Mouse (Mus musculus) lung, postnatal 36 days (tissue): ENCODE data around the gene 1700003E16Rik.
A peak's percentile ranks its signal among the peaks of the same experiment; 100 is the strongest.

Source experiments
- DNase-seq: peaks from one replicate; pipeline ENCODE4 v3.0.0; 2022; ENCODE audit warnings: mixed read lengths

The 1700003E16Rik gene

DNA sequence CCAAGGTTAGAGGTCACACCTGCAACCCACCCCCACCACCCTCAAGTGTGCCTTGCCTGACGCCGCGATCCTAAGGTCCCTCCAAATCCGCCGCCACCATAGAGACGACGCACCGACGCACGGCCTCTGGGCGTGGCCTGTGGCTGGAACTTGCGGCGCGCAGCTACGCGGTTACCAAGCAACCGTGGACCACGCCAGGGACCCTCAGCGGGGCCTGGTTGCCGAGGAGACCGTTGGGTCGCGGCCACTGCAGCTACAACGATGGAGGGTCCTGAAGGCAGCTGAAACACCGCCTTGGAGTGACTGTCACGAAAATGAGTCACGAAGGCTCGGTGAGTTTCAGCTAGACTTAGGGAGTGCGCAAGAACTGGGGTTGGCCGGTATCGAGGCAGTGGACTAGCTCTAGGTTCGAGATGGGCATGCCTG is at the start of gene 1700003E16Rik, which contains the start of gene Wdr54:
Gene 1700003E16Rik (plus strand): TSS at position 146 of the 426 bp plus-strand sequence.
Gene Wdr54 (minus strand): TSS at position 139 of the 426 bp plus-strand sequence.
- peak; percentile 61 for DNase-seq

DNA sequence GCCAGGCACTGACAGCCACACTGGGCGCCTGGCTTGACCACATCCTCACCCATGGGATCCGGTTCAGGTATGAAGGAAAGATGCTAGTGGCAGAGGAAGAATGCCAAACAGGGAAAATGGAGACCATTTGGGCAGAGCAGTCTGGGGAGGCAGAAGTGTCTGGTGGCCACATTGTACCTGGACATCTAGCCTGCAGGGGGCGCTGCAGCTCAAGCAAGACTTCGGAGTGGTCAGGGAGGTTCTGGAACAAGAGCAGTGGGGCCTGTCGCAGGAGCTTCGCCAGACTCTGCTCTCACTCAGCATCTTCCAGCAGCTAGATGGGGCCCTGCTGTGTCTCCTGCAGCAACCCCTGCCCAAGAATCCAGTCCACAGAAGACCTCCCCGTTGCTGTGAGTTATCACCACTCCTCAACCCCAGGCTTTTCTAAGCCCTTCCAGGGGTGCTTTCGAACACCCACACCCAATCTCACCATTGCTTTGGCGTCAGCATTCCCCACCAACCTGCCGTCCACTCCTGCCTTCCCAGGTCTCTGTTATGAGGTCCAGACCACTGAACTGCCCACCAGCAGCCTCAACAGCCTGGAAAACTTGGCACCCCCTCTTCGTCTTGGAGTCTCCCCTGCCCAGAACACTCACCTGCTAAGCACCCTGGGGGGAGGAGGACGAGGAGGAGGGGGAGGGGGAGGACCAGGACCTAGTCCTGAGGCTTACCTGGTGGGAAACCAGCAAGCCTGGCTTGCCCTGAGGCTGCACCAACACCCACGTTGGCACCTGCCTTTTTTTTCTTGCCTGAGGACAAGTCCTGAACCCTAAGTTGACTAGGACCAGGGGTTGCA is 48.4 kb upstream of the 1700003E16Rik start:
- peak; percentile 87 for DNase-seq

DNA sequence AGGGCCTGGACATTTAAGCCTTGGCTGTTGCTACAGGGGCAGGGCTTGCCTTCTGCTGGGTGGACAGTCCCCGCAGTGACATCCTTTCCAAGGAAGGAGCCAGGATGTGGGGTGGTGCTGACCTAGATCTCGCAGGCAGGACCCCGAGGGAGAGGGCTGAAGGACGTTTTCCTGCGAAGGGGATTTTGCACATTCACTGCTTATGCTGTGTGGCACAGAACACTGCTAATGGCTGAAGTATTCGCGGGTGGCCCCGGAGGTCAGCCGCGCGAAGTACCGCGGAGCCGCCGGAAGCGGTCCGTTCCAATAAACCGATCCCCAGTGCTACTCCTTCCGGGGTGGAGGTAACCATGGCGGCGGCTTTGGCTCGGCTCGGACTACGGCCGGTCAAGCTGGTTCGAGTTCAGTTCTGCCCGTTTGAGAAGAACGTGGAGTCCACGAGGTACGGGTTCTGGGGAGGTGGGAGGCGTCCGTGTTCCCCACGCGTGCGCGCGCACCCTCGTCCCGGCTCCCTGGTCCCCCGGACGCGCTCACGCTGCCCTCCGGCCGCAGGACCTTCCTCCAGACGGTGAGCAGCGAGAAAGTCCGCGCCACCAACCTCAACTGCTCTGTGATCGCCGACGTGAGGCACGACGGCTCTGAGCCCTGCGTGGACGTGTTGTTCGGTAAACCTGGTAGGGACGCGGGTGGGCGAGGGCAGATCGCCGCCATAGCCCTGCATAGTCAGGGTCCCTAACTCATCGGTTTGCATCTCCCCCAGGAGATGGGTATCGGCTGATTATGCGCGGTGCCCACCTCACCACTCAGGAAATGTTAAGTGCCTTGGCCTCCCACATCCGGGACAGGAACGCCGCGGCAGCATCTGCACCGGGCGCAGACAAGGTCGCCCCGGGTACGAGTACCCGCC is 47.2 kb upstream of the 1700003E16Rik start, which contains the start of gene Mrpl53:
Gene Mrpl53 (plus strand): TSS at position 279 of the 907 bp plus-strand sequence.
- peak; percentile 82 for DNase-seq

- no peak for DNase-seq
Measured at GRCm38 (mm10) chr6:83111510-83112136, 44.6 kb upstream of the 1700003E16Rik start.

DNA sequence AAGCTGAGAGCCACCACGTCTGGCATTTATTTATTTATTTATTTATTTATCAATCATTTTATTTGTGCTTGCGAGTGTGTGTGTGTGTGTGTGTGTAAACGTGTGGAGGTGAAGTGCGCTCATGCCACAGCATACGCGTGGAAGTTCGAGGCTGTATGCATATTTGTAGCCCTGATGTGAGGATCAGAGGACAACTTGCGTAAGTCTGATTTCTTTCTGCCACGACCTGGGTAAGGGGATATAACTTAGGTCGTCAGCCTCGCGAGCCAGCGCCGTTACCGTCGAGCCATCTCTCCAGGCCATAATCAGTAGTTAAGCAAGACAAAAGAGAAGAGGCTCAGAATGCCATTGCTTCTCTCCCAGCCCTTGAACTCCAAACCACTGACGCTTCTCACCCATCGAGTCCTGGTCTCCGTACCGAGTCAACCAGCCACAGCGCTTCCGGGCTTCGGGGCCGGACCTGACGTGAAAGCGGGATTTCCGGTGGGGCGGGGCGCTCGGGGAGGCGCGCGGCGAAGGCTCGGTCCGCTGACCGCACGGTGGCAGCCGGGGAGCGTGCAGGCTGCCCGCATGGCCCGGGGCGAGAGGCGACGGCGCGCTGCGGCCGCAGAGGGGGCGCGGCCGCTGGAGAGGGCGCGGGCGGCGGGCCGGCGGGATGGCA is 41.1 kb upstream of the 1700003E16Rik start, which contains the start of gene Mogs:
Gene Mogs (plus strand): TSS at position 486 of the 661 bp plus-strand sequence.
- DNase-seq: peak; percentile 96

GRCm38 (mm10) chr6:83115682-83116372 is 40.4 kb upstream of the 1700003E16Rik start:
- DNase-seq: no peak

- DNase-seq: no peak
Measured at GRCm38 (mm10) chr6:83116373-83117164, 39.6 kb upstream of the 1700003E16Rik start.

DNA sequence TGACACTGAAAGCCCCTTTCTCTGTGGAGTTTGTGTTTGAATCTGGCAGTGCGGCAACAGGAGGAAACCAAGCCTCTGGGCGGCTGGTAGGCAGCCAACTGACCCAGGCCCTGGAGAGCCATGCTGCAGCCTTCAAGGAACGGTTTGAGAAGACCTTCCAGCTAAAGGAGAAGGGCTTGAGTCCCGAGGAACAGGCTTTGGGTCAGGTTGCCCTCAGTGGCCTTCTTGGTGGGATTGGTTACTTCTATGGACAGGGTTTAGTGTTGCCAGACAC is 39.1 kb upstream of the 1700003E16Rik start:
- DNase-seq: no peak

GRCm38 (mm10) chr6:83117616-83118015 is 38.6 kb upstream of the 1700003E16Rik start:
- no peak for DNase-seq

- no peak for DNase-seq
Measured at GRCm38 (mm10) chr6:83118369-83118768, 37.8 kb upstream of the 1700003E16Rik start.

GRCm38 (mm10) chr6:83118825-83119733 is 37.1 kb upstream of the 1700003E16Rik start:
- DNase-seq: no peak

DNA sequence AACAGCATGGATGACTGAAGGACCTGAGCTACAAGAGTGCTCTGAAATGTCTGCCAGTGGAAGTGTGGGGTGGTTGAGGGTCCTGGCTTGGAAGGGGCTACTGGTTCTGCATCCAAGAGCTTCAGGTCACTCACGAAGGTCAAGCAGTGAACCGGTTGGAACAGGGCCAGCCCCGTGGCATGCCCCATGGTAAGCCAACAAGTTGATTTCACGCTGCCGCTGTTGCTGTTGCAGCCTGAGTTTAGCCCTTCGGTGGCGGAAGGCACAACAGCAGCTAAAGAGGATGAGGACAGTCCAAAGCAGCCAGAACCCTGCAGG is 36.5 kb upstream of the 1700003E16Rik start:
- no peak for DNase-seq

GRCm38 (mm10) chr6:83120930-83121862 is 35.0 kb upstream of the 1700003E16Rik start, which contains the start of gene Wbp1:
Wbp1 (minus strand) TSS chr6:83121559.
- DNase-seq: peak; percentile 99

DNA sequence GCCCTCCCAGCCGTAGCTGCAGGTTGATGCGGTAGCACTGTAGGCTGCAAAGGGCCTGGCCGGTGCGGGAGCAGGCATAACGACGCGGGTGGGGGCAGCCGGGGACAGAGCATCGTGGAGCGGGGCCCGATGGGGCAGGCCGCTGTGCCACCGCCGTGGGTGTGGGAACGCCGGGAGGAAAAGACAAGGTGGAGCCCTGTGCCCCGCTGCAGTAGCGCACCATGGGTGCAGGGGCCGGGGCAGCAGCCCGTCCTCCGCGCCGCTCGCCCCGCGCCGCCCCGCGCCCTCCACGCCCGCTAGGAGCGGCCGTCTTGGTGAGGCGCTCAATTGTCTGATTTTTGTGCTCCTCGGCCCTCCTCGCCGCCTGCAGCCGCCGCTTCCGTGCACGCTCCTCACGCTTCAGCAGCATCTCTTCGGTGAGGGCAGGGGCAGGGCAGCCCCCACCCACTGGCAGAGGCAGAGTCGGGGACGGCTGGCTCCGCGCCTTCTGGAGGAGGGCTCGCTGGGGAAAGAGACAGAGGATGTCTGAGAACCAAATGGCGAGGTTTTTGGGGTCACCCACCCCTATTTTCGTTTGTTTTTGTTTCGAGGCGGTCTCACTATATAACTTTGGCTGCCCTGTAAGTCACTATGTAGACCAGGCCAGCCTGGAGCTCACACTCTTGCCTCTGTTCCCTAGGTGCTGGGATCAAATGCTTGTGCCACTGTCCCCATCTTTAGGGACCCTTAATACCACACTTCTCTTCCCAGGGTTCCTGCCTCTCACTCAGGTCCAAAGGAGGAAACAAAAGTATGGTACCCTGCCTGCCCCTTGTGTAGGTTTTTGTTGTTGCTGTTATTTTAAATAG is 34.1 kb upstream of the 1700003E16Rik start:
- no peak for DNase-seq

DNA sequence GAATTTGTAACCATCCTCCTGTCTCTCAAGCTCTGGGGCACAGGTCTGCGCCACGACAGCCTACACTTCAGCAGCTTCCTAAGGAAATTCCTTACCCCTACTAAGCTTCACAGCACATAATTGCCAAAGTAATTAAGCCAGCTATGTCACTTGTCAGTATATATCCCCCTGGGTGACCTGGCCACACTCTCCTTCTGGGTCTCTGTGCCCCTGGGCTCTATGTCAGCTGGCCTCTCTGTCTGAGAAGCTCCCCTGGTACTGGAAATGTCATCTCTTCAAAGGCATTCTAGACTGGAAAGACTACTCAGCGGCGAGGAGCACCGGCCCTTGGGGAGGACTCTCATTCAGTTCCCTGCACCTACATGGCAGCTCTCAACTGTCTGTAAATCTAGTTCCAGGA is 33.2 kb upstream of the 1700003E16Rik start:
- no peak for DNase-seq

DNA sequence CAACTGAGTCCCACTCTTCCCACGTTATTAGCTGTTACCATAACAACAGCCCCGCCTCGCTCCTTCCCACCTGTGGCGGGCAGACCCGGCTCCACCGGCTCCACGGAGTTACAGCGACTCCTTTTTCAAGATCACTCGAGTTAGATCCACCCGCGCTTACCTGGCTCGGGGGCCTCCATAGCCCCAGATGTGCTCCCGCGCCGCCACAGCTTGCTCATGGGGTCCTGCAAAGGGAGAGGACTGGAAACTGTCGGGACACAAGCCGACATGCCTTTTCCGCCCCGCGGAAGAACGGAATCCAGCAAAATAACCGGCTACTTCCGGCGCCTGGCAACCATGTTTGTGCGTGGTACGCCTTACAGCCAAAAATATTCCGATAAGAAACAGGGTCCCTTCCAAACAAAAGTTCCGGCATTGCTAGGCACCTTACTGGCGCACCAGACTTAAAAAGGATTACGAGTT is 31.3 kb upstream of the 1700003E16Rik start:
- peak; percentile 96 for DNase-seq

DNA sequence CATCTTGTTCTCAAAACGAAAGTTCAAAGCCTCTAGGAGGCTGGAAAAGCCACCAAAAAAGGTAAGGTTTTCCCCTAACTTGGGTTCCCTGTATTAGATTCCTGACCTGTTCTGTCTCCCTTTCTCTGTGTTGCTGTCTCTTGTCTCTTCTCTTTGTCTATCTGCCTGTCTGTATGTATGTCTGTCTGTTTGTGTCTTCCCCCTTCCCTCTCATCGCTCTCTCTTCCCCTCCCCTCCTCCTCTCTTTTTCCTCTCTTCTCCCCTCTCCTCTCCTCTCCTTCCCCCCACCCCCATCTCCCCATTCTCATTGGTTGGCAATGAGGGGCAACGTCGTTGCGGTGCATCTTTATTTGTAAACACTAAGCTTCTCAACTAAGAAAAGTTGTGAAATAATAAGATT is 30.9 kb upstream of the 1700003E16Rik start, which contains the start of gene Ino80b:
Gene Ino80b (minus strand): TSS at position 101 of the 400 bp plus-strand sequence.
- no peak for DNase-seq
